Mouse (Mus musculus) spleen, adult 2 months (tissue): ENCODE data around the gene Tamm41.

ENCODE experiments used
- CTCF ChIP-seq: fragments of 200-500 bp; IDR thresholded peaks from 2 replicates; pipeline ENCODE4 v1.5.1; 2011; ENCODE audit warnings: mild to moderate bottlenecking, inconsistent platforms; ENCODE audit not compliant: insufficient read depth, insufficient read length, insufficient replicate concordance; ENCODE audit errors: extremely low read depth
- POLR2A ChIP-seq: fragments of 200-500 bp; IDR thresholded peaks from 2 replicates; pipeline ENCODE4 v1.6.1; 2011; ENCODE audit warnings: low read depth, low read length, inconsistent platforms

DNA sequence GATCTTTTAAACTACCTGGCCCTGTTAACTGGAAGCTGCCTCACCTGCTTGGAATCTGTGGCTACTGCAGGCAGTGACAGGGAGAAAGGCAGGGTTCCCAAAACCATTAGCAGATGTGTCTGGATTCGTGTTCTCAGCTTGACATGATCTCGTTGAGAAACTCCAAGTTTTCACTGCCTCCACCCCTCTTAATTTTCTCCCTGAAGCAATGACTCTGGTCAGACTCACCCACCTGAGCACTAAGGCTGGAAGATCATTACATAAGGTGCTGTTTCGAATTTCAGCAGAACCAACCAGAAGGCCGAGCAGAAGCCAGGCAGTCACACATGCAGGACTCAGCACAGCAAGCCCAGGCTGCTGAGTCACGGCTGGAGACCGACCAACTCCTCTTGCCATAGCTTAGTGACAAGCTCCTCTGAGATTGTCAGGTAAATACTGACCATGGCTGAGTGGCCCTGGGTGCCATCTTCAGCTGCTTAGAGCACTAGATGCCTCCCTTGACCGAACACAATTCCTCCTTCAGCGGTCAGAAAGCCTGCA lies 32.3 kb downstream of the Tamm41 start:
- TF ChIP-seq CTCF: no peak
- no peak for TF ChIP-seq POLR2A
